Mouse (Mus musculus): ENCODE measurements at regions not wholly inside any gene's neighbourhood (a gene's known extent, or its start where the extent isn't known, plus 50 kb on each side); places are given as distances from the start of the nearest gene placed in this dataset.

- DNase-seq: no peak
Measured at GRCm38 (mm10) chr13:44086801-44087200, 302.2 kb downstream of the Cd83 start.

DNA sequence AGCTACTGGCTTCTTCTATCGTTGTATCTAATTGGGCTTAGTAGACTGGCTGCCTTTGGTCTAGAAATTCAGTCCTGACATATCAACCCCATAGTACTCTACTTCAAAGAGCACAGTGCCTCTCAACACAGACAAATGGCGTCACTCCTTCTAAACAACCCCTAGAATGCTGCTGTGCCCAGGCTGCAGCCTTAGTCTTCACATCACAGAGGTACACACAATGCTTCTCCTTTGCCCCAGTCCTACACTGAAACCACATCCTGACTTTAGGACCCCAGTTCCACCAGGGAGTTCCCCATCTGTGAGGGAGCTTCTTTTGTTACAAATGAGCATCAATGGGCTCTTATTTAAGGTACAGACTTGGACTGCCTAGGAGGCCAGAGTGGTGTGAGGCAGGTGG is 312.6 kb downstream of the Cd83 start:
- DNase-seq: no peak

GRCm38 (mm10) chr13:44099511-44099910 is 314.9 kb downstream of the Cd83 start:
- no peak for DNase-seq

- no peak for DNase-seq
Measured at GRCm38 (mm10) chr13:44100125-44101067, 315.8 kb downstream of the Cd83 start.

DNA sequence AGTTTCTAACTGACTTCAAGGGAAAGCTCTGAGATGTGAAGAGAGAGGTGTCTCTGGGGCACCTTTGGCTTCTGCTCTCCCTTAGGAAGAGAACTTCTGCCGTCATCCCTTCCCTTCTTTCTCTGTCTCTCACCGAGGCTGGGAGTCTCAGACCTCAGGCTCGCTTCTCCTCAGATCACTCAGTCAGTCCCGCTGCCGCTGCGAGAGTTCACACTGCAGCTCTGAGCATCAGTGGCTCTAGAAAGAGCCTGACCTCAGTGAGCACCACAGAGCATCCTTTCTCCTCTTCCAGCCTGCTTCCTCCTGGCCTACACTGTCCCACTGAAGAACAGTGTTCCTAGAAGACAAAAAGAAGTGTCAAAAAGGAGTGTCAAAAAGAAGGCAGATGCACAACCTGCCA is 316.6 kb downstream of the Cd83 start:
- peak; percentile 11 for DNase-seq

- no peak for DNase-seq
Measured at GRCm38 (mm10) chr13:44101806-44102205, 317.2 kb downstream of the Cd83 start.

DNA sequence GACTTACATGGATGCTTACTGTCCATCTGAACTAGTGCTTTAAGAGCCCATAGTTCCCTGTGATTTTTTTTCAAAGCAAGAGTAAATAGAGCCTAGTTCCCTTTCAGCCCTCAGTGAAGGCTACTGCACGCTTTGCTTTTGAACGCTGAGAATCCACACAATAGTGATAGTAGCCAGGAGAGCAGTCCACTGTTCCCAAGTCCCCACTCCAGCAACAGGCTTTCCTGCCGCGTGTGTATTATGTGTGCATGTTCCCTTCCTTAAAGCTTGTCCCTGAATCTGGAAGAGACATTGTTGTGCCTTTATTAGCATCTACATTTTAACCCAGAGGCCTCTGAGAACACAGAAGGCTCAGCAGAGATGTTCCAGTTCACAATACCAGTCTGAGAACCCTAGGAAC is 317.7 kb downstream of the Cd83 start:
- DNase-seq: no peak

- no peak for DNase-seq
Measured at GRCm38 (mm10) chr13:44103340-44103739, 318.8 kb downstream of the Cd83 start.

DNA sequence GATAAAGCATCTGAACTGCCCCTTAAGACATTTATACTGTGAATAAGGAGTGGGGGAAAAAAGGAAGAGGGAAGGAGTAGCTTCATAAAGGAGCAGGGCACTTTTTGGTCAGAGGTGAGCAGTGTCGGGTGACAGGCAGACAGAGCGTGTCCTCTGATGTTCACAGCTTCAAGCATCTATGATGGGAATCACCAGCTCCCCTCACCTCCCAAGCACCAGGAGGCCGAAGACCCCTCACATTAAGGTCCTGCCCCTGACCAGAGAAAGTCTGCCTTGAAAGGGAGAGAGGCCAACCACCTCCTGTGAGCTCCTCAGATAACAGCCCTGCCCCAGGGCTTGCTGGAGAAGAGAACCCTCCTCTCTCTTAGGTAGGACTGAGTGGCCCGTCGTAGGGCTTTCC is 320.6 kb downstream of the Cd83 start:
- no peak for DNase-seq

GRCm38 (mm10) chr13:44108695-44109094 is 324.1 kb downstream of the Cd83 start:
- no peak for DNase-seq

- DNase-seq: no peak
Measured at GRCm38 (mm10) chr13:44113043-44113442, 328.5 kb downstream of the Cd83 start.

DNA sequence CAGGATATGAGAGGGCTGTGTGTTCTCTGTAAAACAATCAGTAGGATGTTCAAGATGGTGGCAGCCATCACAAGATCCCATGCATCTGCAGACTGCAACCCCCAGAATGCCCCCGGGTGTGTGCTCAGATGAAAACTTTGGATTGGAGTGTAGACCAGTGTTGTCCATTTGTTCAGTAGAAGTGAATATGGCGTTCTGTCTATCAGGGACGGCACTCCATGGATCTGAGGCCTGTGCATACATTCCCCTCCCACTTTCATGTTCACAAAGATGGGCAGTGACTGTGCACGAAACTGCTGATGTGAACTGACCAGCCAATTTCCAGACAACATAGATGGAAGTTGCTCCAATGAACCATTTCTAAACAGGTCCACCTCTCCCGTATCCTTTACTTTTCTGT is 330.3 kb downstream of the Cd83 start:
- DNase-seq: no peak

DNA sequence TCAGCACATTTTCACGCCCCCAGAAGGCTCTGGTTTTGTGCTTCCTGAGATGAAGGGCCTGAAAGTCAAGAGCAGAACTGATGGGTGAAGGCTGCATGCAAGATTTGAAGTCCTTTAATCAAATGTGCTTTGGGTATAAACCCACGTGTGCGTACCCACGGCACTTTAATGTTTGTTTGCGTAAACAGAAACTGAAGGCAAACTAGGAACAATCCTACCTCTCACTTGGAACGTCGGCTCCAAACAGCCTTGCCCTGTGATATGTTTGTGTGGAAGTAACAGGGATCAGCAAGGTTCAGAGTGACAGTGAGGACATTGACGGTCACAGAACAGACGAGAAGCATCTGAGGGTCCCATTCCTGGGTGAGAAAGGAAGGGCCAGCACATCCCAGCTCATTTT is 333.3 kb downstream of the Cd83 start:
- DNase-seq: no peak

DNA sequence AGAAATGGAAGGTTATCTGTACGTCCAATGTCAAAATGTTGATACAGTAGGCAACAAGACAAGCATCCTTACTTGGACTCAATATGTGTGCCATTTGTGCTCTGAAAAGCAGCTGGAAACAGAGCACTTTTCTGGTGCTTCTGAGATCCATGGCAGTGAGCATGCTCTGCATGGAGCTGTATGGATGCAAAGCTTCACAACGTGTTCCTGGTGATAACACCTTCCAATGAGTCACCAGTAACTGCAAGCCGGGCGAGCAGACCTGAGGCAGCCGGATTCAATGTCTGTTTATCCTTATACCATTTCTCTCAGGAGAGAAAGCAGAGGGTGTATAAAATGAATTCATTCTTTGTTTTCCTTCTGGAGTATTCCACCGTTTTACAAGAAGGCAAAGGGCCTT is 334.3 kb downstream of the Cd83 start:
- DNase-seq: no peak

DNA sequence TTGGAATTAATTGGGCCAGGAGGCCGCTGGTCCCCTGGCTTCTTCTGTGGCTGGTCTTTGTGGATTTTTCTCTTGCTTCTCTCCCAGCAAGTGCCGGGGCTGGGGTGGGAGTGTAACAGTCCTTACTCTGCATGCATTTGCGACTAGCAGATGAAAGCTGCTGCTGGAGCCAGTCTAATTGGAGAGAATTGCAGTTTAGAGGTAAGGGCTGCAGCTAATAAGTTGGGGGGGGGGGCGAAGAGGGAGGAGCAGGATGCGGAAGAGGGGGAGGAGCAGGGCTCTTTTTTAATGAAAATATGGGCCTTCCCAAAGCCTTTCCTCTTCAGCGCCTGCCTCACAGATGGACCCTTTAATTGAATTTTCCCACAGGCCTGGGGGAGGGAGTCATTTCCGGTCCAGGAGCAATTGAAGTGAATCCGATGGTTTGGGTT is 336.7 kb downstream of the Cd83 start:
- DNase-seq: no peak

GRCm38 (mm10) chr13:44121932-44122331 is 337.4 kb downstream of the Cd83 start:
- DNase-seq: no peak

DNA sequence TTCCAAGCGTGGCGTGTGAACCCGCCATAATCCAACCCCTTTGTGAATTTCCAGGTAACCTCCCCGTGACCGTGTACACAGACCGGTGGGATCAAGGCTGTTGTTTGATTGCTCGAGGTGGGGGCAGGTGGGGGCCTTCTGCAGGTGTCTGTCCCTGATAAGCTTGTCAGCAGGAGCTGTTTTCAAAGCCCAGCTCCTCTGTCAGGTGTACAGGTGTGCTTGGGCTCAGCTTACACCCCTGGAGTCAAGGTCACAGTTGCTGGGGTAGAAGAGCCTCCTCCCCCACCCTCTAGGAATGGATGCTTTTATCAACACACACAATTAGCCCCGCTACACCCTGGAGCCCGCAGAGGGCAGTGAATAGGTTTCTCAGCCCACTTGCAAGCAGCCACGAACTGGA is 341.6 kb downstream of the Cd83 start:
- no peak for DNase-seq

GRCm38 (mm10) chr13:44128506-44129274 is 344.1 kb downstream of the Cd83 start:
- DNase-seq: no peak

DNA sequence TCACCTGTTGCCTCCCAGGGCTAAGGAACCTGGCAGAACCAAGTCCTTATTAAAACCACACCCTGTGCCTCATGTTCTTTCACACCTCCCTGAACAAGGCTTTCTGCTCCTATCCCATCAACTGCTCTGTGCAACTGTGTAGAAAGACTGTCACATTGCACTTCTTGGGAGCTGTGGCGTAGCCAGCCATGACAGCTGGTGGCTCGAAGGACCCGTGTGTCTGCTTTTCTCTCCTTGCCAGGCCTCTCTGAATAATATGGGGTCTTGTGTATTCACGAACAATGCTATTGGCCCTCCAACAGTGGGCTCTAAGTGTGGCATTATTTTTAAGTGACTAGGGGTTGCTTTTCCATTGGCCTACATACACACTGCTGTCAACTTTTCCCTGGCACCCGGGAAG is 347.3 kb downstream of the Cd83 start:
- DNase-seq: no peak

- no peak for DNase-seq
Measured at GRCm38 (mm10) chr13:44132510-44132909, 347.9 kb downstream of the Cd83 start.

- no peak for DNase-seq
Measured at GRCm38 (mm10) chr13:44133436-44133835, 348.9 kb downstream of the Cd83 start.

DNA sequence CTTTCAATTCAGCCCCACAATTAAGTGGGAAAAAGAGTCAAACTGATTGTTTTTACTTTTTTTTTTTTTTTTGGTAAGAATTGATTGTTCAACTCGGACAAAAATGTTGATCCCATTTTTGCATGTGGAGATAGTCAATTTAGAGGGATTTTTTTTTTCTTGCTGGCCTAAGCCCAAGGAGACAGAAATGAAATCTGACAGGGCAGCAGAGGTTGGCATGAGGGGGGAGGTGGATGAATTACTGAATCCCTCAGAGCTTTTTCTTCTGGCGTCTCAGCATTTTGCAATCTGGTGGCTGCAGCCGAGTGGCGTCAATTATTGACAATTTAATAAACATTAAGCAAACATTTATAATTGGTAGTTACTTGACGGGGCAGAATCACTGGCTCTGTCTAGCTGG is 356.6 kb downstream of the Cd83 start:
- DNase-seq: no peak

GRCm38 (mm10) chr13:44145441-44145840 is 360.9 kb downstream of the Cd83 start:
- no peak for DNase-seq

DNA sequence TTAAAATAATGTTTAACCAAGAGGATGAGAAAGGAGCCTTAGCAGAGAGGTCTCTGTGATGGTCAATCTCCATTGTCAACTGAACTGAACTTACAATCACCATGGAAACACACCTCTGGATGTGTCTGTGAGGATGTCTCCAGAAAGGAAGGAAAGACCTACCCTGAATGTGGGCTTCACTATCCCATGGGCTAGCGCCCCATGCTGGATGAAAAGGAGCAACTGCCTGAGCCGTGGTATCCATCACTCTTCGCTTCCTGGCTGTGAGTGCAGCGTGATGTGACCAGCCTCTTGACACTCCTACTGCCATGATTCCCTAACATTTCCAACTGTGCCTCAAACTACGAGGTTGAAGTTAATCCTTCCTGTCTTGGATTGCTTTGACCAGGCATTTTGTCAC is 363.3 kb downstream of the Cd83 start:
- no peak for DNase-seq
